Mouse (Mus musculus): ENCODE results near the gene Cfap206. TPM values are rescaled to one million over a fixed set of nuclear protein-coding genes. Genes with fewer than 3 reads are reported as not detected.

Cfap206 gene
- total RNA-seq, 4 experiments from 2014 or later, result 0.31 to 1.00 (median 0.65) TPM

GRCm38 (mm10) chr4:34667923-34668322 lies 62.1 kb downstream of the Cfap206 start:
- DNase-seq, result no peak

- DNase-seq, result no peak
These were observed 68.1 kb downstream of the Cfap206 start for GRCm38 (mm10) chr4:34661927-34662326.

- DNase-seq, result no peak
These were observed 68.5 kb downstream of the Cfap206 start for GRCm38 (mm10) chr4:34661514-34661913.

GRCm38 (mm10) chr4:34659012-34659411 lies 71.0 kb downstream of the Cfap206 start:
- no peak for DNase-seq

- DNase-seq, result no peak
These were observed 73.9 kb downstream of the Cfap206 start for GRCm38 (mm10) chr4:34656101-34656500.

- no peak for DNase-seq
These were observed 76.8 kb downstream of the Cfap206 start for GRCm38 (mm10) chr4:34653179-34653578.

- DNase-seq, result no peak
These were observed 85.2 kb downstream of the Cfap206 start for GRCm38 (mm10) chr4:34644779-34645178.

- no peak for DNase-seq
These were observed 89.3 kb downstream of the Cfap206 start for GRCm38 (mm10) chr4:34640731-34641130.

GRCm38 (mm10) chr4:34639745-34640364 lies 90.2 kb downstream of the Cfap206 start:
- no peak for DNase-seq

Other genes with a start within 250 kb of the Cfap206 start
- gene Akirin2, start 179.3 kb downstream of the Cfap206 start, total RNA-seq (2022), result 10 to 100 TPM; 62.4 to 84.6 (median 78.6) TPM
- gene Orc3, start 115.3 kb downstream of the Cfap206 start, total RNA-seq (2022), result 10 to 100 TPM; 58.4 to 78.6 (median 70.1) TPM
- 10 to 100 TPM; 29.7 to 38.4 (median 35.2) TPM for gene Rars2, start 115.2 kb downstream of the Cfap206 start, total RNA-seq (2022)
- 10 to 100 TPM; 42.8 to 55.2 (median 53.0) TPM for gene Slc35a1, start 42.8 kb downstream of the Cfap206 start, total RNA-seq (2022)
- gene Gm136, start 26.1 kb upstream of the Cfap206 start, total RNA-seq (2022), result not detected
- gene Smim8, start 48.2 kb upstream of the Cfap206 start, total RNA-seq (2022), result 10 to 100 TPM; 17.3 to 26.2 (median 21.9) TPM
- gene Zfp292, start 152.8 kb upstream of the Cfap206 start, total RNA-seq (2022), result 10 to 100 TPM; 18.6 to 25.2 (median 22.2) TPM
- gene Cga, start 163.6 kb upstream of the Cfap206 start, total RNA-seq (2022), result not detected

Data from adrenal gland, adult 8-10 months (tissue).